Mouse (Mus musculus) thymus, adult 2 months (tissue): ENCODE data around the gene Cbs.

Experiments used
- CTCF ChIP-seq: fragments of 200-500 bp; IDR thresholded peaks from 2 replicates; pipeline ENCODE4 v1.5.1; 2012; ENCODE audit warnings: mild to moderate bottlenecking, control low read depth, low read length, moderate library complexity, borderline replicate concordance; ENCODE audit not compliant: control insufficient read depth, poor library complexity, insufficient read depth; ENCODE audit errors: extremely low read depth
- POLR2A ChIP-seq: fragments of 200-500 bp; IDR thresholded peaks from 2 replicates; pipeline ENCODE4 v1.6.1; 2012; ENCODE audit warnings: mild to moderate bottlenecking, low read length, control low read depth, moderate library complexity; ENCODE audit not compliant: control insufficient read depth, poor library complexity, insufficient read depth; ENCODE audit errors: extremely low read depth

- TF ChIP-seq CTCF (no peak), POLR2A (no peak)
Measured at GRCm38 (mm10) chr17:31680450-31680849, 43.4 kb upstream of the Cbs start.
